Mouse (Mus musculus): ENCODE results near the gene Taf13. TPM values are rescaled to one million over a fixed set of nuclear protein-coding genes. Genes with fewer than 3 reads are reported as not detected.
"Not testable (repeated sequence)": the region's sequence is repeated elsewhere in the genome, so short reads cannot be mapped to it uniquely, and the experiment has no call there.

The Taf13 gene
- total RNA-seq (2021): 10 to 100 TPM; 18.2 to 25.2 TPM
- long read RNA-seq, experiment 1, transcript Taf13-204 (4 exons, 2,443 nt): major isoform, 15 of 22 reads
- long read RNA-seq, experiment 1, partial matches to known transcripts: 1 of 22 reads
- long read RNA-seq, experiment 1, other reads (novel, unspliced or antisense): 5 of 22 reads
- long read RNA-seq, experiment 2, transcript Taf13-204 (4 exons, 2,443 nt): major isoform, 19 of 25 reads
- long read RNA-seq, experiment 2, partial matches to known transcripts: 1 of 25 reads
- long read RNA-seq, experiment 2, other reads (novel, unspliced or antisense): 3 of 25 reads

DNA sequence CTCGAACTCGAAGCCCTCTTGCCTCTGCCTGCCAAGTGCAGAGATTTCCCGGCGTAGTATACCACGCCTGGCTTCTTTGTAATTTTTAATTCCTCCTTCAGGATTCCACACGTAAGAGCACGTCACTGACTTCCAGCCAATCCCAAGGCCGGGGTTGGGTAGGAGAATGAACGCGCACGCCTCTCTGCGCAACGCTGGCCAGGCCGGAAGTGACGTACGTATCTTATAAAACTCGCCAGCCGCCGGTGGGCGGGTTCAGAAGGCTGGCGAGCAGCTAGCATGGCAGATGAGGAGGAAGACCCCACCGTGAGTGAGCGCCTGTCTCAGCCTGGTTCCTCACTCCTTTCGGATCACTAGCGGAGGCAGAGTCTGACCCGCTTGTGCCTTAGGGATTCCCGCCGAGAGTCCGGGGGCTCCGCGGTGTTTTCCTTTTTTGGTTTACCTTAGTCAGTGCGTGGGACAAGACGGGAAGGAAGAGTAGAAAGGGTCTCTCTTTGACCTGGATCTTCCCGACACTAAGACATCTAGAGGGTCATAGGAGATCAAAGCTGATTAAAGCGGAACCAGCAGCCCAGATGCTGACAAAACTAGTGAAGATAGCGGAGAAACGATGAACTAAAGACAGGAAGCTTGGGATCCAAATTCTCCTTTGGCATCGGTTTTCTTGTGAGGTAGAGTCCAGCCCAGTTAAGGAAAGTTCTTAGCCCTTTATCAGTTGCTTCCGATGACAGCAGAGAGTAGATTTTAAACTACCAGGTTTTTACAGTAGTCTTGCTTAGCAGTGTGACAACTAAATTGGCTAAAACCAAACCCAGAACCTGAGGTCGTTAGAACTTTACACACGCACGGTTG is at the start of gene Taf13:
Taf13 (plus strand) TSS at position 256 of the 852 bp plus-strand sequence.
- peak; percentile 93 for DNase-seq (ENCODE audit: low spot score in 2 of 2)

DNA sequence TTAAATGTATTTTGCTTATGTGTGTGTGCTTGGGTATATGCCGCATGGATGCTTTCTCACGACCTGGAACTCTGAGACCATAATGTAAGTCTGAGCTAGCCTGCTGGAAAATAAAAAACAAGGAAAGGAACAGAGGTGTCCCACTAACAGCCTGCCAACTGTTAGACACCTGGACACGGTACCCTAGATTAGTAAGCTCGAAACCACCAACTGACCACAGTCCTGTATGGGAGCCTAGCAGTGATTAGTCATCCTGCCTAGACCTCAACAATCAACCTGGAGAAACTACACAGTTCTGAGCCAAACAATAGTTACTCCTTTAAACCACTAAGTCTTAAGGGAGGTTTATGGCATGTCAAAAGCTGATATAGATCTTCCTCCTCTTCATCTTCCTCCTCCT is 48.1 kb upstream of the Taf13 start:
- DNase-seq (ENCODE audit: low spot score in 2 of 2): no peak

DNA sequence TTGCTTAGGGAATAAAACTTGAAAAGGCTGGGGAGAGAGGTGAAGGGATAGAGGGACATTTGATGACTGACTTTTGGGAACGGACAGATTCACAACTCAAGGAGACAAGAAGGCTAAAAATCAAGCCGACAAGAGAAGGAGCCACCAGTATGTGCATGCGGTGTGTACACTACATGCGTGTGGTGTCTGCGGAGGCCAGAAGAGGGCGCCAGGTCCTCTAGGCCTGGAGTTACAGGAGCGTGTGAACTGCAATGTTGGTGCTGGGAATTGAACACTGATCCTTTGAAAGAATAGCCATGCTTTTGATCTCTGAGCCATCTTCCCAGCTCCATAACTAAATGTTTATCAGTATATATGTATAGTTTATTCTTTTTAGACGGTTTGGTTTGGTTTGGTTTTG is 43.0 kb upstream of the Taf13 start:
- DNase-seq (ENCODE audit: low spot score in 2 of 2): no peak

DNA sequence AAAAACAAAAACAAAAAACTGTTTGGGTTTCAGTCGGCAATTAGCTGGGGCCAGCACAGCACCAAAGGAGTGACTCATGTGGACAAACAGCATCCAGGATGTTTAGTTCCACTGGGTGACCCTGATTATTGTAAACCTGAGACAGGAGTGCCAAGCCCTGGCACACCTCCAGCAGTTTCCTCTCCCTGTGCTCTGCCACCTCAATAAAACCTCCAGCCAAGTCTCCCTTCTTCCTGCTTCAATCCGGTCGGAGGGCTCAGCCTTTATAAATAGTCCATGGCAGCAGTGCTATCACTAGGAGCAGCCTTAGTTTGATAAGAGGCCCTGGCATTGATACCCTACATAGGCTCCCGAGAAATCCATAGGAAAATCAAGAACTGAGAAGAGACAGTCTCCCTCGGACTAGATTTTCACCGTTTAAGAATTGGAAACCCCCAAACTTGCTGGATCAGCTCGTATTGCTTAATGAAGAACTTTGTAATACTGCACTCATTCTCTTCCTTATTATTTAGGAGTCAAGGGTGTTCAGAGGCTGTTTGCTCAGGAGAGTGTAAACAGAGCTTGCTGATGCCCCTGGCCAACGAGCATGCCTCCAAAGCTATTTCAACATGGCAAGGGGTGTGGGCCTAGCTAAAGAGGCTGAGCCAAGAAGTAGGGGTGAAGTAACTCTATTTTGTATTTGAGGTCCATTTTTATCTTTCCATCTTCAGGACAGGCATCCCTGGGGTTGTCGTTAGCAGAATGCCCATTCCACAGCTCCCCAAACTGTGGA is 38.2 kb upstream of the Taf13 start:
- no peak for DNase-seq (ENCODE audit: low spot score in 2 of 2)

DNA sequence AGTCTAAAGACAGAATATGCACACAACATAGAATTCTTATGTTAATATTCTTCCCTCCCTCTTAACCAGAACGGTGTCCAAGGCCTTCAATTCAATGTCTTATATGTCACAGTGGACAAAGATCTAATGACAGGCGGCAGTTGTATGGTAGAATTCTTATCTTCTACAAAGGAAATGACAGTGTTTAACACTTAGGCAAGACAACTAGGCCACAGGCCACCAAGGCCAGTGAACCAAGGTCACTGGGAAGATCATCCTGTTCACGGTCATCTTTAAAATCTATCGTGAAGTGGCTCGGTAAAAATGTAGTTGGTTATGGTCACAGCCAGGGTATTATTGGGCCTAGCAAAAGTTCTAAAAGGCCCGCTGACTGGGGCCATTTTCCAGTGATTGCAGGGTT is 37.5 kb upstream of the Taf13 start, which contains the start of gene 1700013F07Rik:
1700013F07Rik (plus strand) TSS at position 200 of the 400 bp plus-strand sequence.
- no peak for DNase-seq (ENCODE audit: low spot score in 2 of 2)

DNA sequence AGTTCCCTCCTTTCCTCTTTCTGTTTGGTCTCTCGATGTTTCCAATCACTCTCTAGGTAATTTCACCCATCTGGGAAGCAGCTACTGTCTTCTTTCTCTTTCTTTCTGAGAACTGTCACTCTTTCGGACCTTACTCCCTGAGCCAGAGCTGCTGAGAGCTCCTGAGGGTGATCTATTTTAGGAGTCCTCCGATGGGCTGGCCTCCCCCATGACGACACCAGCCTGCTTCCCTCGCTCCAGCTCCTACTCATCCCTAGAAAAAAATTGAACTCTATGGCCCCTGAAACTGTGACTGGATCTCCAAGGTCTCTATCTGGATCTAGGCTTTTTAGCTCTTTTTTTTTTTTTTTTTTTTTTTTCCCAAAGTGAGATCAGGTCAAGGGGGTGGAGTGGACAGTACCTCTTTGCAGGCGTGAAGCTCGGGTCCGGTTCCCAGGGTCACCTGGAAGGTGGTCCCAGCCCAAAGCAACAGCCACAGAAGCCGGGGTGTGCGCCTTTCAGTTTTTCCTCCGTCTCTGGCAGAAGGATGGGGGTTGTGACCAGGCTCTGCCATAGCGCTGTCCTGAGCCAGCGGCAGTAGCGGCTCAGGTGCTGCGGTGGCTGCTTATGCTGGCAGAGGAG is 35.5 kb upstream of the Taf13 start:
- DNase-seq (ENCODE audit: low spot score in 2 of 2): no peak

DNA sequence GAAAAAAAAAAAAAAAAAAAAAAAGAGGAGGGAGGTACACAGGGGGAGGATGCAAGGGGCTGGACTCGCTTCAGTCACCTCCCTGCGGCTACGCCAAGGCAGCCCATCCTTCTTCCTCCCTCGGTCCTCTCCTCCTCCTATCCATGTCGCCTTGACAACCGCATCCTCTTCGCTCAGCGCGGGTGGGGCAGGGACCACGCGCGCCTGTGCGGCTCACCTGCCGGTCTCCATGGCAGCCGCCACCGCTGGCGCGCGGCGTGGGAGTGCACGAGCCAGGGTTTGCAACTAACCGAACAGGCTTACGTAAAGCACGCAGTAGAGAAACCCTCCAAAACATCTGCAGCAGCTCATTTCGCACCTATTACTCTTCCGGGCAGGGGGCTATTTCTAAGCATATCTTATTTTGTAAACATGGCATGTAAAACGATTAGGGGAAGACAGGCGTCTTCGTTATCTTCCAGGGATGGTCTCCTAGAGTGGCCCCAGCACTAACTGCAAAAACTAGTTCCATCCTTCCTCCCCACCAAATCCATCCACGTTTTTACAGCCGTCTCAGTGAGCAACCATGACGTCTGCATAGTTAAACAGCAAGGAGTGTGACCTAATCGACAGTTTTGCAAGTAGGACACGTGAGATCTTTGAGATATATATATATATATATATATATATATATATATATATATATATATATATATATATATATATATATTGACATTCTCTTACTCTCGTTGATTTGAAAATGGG is 34.8 kb upstream of the Taf13 start, which contains the start of gene 5330417C22Rik:
5330417C22Rik (minus strand) TSS at position 20 of the 744 bp plus-strand sequence.
- DNase-seq (ENCODE audit: low spot score in 2 of 2): no peak

DNA sequence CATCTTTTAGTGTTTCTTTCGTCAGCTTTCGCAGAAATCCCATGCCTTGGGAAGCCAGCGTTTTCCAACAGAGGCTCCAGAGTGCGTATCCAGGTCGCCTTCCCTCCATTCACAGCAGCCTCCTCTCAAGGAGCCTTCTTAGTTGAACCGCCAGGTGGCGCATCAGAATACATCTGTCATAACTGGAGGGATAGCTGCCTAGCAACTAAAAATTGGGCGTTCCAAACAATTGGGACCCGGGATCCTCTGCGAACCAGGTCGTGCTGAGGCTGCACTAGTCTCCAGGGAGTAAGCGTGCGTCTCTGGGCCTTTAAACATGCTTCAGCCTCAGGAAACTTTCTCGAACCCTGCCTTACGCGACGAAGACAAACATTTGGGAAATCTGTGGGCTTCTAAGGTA is 34.2 kb upstream of the Taf13 start:
- peak; percentile 45 to 75 for DNase-seq (ENCODE audit: low spot score in 2 of 2)

DNA sequence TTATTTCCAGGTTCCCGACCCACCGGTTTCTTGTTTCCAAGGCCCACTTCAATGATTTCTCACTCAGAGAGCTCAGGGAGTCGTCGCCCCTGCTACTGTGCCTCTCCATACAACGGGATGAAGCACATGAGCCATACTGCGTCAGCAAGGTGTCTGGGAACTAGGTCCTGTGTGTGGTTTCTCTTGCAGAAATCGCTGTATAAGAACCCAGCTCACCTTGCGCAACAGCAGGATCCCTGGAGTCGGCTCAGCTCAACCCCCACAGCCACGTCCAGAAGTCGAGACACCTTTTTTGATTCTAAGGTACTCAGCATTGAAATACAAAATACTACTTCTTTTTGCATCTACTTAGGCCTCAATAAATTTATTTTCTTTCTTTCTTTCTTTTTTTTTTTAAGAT is 29.2 kb upstream of the Taf13 start:
- no peak for DNase-seq (ENCODE audit: low spot score in 2 of 2)

DNA sequence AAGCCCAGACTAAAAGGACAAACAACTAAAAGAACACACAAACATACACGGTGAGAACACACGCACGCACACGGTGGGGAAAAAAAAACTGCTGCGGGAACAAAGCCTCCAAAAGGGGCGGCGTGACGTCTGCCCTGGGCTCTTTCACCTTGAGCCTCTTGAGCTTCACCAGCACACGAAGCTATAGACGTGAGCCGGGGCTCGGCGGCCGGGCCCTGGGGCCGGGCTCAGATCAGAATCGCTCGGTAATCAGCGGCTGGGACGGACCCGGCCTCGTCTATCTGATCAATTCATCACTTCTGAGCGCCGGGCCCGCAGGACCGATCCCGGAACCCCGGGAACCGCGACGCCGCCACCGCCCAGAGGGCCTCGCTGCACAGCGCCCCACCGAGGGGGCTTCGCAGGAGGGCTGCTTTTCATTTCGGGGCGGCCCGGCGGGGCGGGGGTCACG is 17.4 kb upstream of the Taf13 start:
- no peak for DNase-seq (ENCODE audit: low spot score in 2 of 2)

DNA sequence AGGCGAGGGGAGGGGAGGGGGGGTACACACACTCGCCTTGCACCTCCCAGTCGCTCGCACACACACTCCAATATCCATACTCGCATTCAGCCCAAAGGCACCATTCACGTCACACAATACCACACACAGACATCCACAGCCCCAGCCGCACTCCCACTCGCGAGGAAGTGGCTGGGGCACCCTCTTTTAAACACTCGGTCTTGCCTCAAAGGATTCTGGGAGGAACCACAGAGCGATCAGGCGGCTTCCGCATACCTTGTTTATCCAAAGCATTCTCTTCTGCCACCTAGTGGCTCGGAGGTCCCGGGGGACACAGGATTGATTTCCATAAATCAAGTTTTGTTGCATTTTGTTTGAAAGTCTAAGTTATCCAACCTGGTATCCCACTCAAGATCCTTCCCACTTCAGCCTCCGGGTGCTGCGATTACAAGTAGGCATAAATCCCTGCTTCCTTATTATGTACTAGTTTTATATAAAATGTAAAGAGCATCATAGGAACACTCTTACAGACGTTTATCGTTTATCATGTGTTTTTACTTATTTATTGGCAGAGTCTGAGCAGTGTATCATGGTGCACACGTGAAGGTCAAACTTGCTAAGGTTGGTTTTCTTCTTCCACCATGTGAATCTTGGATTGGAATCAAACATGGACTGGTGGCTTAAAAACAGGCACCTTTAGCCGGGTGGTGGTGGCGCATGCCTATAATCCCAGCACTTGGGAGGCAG is 16.7 kb upstream of the Taf13 start:
- DNase-seq (ENCODE audit: low spot score in 2 of 2): peak; percentile 81 to 88

DNA sequence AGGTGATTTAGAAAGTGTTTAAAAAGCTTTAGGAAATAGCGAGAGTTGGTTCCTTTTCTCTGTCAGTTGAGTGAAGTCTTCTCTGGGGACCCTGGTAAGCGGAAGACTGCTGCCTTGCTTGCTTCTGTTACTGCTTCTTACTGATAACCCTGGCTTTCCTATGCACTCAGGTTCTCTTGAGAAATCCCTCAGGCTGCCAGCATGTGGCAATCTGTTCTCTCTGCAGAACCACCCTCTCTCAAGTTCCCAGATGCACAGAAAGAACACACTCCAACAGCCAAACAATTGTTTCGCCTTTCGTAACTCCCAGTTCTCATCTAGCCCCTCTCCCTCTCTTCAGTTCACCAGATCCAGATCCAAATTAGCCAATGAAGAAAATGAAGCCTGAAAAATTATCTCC is 13.6 kb upstream of the Taf13 start:
- no peak for DNase-seq (ENCODE audit: low spot score in 2 of 2)

DNA sequence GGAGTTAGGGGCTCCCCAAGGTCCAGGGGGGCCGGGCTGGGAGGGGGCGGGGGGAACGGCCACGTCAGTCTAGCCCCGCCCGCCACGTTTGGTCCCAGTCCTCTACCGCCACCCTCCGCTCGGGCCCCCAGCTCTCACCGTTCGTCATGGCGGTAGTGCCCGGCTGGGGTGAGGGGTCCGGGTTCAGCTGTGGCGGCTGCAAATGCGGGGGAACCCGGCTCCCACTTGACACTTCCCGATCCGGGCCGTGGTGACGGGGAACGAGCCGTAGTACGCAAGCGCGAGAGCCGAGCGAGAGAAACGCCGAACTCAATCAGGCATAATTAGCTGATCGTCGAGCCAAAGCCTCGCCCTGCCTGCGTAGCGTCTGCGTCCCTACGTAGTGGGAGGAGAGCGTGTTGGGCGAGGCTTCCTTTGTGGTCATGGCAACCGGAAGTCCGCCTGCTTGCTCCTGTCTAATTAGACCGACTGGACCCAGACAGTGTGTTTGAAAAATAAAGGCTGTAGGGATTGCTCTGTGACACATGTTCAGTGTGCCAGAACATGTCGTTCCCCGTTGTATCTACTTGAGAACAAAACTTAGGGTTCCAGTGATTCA is 9.3 kb upstream of the Taf13 start, which contains the start of gene Tmem167b:
Tmem167b (minus strand) TSS at position 334 of the 598 bp plus-strand sequence.
- peak; percentile 75 to 90 for DNase-seq (ENCODE audit: low spot score in 2 of 2)

DNA sequence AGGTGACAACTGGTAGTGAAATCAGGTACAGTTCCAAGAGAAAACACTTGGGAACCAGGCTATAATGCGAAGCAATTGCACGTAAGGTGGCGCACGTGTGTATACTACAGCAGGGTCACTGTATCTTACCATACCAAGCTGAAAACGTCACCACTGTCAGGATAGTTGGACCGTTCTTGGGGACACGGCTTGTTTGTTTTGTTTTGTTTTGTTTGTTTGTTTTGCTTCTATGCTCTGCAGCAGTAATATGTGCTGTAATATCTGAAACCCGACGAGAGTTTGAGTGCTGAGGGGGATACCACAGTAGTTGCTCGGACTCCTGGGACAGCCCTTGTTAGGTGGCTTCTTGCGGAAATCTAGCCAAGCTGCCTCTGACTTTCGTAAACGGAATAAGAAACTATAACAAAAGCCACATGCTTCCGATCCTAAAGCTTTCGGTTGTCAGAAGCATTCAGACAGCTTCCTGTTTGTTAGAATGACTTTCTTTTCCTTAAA is 8.7 kb upstream of the Taf13 start:
- DNase-seq (ENCODE audit: low spot score in 2 of 2): no peak

DNA sequence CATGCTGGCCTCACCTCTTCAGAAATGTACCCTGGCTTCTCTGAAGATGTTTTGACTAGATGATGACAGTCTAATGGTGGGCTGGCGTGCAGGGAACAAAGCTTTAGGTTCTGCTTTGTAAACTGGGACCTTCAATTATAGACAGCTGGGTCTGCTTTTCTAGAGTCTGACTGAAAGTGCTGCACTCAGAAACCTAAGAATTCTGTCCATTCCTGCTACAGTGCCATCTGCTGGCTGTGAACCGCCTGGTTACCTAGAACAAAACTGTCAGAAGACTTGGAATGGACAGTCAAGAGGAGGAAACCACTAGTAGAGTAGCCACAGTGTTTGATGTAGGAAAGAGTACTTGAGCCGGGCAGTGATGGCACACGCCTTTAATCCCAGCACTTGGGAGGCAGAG is 8.2 kb upstream of the Taf13 start:
- peak; percentile 29 to 50 for DNase-seq (ENCODE audit: low spot score in 2 of 2)

DNA sequence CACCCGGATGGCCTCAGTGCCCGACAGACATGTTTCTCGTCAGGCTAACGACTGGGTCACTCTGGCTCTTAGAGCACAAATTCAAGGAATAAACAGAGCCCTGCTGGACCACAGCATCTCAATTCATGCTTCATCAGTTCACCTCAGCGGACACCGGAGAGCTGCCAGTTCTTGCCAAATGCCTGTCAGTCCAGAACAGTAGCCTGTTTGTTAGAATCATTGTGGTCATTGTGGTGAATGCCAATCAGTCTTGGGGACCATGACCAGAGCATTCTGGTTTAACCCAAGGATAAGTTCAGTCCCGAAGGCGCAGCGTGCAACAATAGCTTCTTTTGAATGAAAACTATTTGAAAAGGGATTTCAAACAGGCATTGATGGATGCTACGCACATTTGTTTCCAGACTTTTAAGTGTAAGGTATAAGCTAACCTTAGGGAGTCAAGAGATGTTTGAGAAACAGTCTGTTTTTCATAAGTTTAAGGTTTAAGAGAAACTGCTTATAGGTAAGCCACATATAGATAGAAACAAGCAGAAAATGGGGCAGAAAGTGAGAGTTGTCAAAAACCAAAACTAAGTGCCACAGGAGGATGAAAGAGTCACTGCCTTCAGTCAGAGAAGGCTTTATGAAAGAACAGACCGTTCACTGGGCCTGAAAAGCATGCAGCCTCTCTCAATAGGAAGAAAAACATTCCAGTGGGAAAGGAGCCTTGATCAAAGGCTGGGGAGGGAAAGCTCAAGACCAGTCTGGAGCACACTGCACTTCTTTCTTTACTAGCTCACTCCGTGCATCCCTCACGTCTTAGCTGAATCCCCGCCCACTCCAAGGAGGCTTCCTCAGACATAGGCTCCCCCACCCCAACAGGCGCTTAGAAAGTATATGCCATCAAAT is 3.3 kb upstream of the Taf13 start:
- DNase-seq (ENCODE audit: low spot score in 2 of 2): no peak

DNA sequence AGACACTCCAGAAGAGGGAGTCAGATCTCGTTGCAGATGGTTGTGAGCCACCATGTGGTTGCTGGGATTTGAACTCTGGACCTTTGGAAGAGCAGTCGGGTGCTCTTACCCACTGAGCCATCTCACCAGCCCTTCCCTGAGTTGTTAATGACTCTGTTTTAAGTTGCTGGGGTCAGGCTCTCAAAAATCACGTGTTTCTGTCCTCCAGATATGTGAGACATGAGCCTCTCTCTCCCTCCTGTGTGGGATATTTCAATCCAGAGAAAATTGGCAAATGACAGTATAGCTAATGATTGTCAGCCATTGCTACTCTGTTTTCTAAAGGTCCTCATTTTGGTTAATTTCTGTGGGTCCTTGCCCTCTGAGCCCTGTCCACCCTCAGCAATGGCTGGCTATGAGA is 1.9 kb upstream of the Taf13 start:
- DNase-seq (ENCODE audit: low spot score in 2 of 2): not testable (repeated sequence)

DNA sequence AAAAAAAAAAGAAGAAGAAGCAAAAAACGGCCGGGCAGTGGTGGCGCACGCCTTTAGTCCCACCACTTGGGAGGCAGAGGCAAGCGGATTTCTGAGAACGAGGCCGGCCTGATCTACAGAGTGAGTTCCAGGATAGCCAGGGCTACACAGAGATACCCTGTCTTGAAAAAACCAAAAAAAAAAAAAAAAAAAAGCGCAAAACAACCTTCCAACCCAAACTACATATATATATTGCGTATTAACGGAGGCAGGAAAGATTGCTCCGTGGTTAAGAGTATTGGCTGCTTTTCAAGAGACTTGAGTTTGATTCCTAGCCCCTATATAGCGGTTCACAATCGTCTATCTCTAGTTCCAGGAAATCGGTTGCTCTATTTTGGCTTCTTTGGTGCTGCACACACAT is 685 bp upstream of the Taf13 start:
- DNase-seq (ENCODE audit: low spot score in 2 of 2): no peak
